Comparison of ENCODE assay signal across 22 mouse cellular contexts in genomic region chr13:43499731-43500482, GRCm38 (mm10). TPM values are rescaled to one million over a fixed set of nuclear protein-coding genes. Genes with fewer than 3 reads are reported as not detected.
DNase-seq lines count a peak whose midpoint lies in the region; ATAC-seq and TF ChIP-seq lines count a peak whose summit lies in the region.
"Had no signal": no experiment of that assay in that cellular context is flagged by ENCODE, and none has a peak within 500 bp of the region (broad histone marks: within the 10 kb centered on the region; RNA-seq: fewer than 3 reads in every experiment).

No protein-coding gene starts in this region.

- no peaks in the 10 kb centered on the region for H3K36me3 ChIP-seq in thymus, adult 2 months (ENCODE audit: control insufficient read depth, insufficient read depth, low read length)
- no peaks in the 10 kb centered on the region for H3K36me3 ChIP-seq in forebrain, embryonic 13.5 days (ENCODE audit: poor library complexity, severe bottlenecking)
- H3K36me3 ChIP-seq: embryonic facial prominence, embryonic 13.5 days; forebrain, embryonic 12.5 days; heart, embryonic 10.5 days; hindbrain, embryonic 12.5 days had no signal

- ATAC-seq in forebrain, embryonic 13.5 days = no peak
- ATAC-seq: hindbrain, embryonic 16.5 days; Patski had no signal

- TF ChIP-seq POLR2A in thymus, adult 2 months (IDR thresholded peaks at IDR 0.05; ENCODE audit: control insufficient read depth, extremely low read depth, insufficient read depth, low read length, poor library complexity) = no peak

- H3K4me2 ChIP-seq in forebrain, embryonic 13.5 days = no peak overlapping the region
- H3K4me2 ChIP-seq: embryonic facial prominence, embryonic 13.5 days; forebrain, embryonic 12.5 days; hindbrain, embryonic 12.5 days had no signal

- DNase-seq in gastrocnemius, adult 2 months = no peak
- no peak for DNase-seq in gastrocnemius, postnatal 25 days
- peak; percentile 70 for DNase-seq in kidney, adult 9 months
- no peak for DNase-seq in kidney, postnatal 25 days
- DNase-seq in thymus, postnatal 14 days = peak; percentile 33
- no peak for DNase-seq in thymus, adult 2 months
- DNase-seq in embryo, embryonic 11 days = no peak
- DNase-seq: adrenal gland, adult 8-10 months; adrenal gland, postnatal 36 days; cerebellum, adult 11 months; cerebellum, adult 9-10 months; cerebellum, postnatal 25 days; heart, adult 18-20 months; heart, postnatal 10 days; heart, postnatal 4 days had no signal

- TF ChIP-seq CTCF in gastrocnemius, adult 2 months (IDR thresholded peaks at IDR 0.05) = no peak
- no peak for TF ChIP-seq CTCF in thymus, adult 2 months (IDR thresholded peaks at IDR 0.05; ENCODE audit: borderline replicate concordance, control insufficient read depth, extremely low read depth, insufficient read depth, low read length, poor library complexity)

- peaks cover 8% of the 10 kb centered on the region for H3K4me1 ChIP-seq in thymus, adult 2 months (replicated peaks; ENCODE audit: control insufficient read depth, insufficient read depth, low read length)
- H3K4me1 ChIP-seq in forebrain, embryonic 13.5 days = peaks cover 14% of the 10 kb centered on the region

- no peaks in the 10 kb centered on the region for H3K9me3 ChIP-seq in forebrain, embryonic 13.5 days (replicated peaks)
- H3K9me3 ChIP-seq: heart, embryonic 10.5 days had no signal

- no peaks in the 10 kb centered on the region for H3K27me3 ChIP-seq in thymus, adult 2 months (ENCODE audit: control insufficient read depth, insufficient read depth, low read length)
- H3K27me3 ChIP-seq in forebrain, embryonic 13.5 days = no peaks in the 10 kb centered on the region
- H3K27me3 ChIP-seq: embryonic facial prominence, embryonic 13.5 days; forebrain, embryonic 12.5 days; hindbrain, embryonic 12.5 days; Patski had no signal

- intact Hi-C loops in gastrocnemius, adult 2 months (cut with DNase I) = no loop called here

- no peak overlapping the region for H3K9ac ChIP-seq in forebrain, embryonic 13.5 days
- H3K9ac ChIP-seq: embryonic facial prominence, embryonic 13.5 days; forebrain, embryonic 12.5 days; hindbrain, embryonic 12.5 days had no signal

- H3K27ac ChIP-seq in gastrocnemius, adult 2 months = peak overlapping the region; percentile 24; the same call in 1 of the 2 replicates
- no peak overlapping the region for H3K27ac ChIP-seq in thymus, adult 2 months (ENCODE audit: control insufficient read depth, insufficient read depth, low read length)
- H3K27ac ChIP-seq in forebrain, embryonic 13.5 days = no peak overlapping the region
- H3K27ac ChIP-seq: embryonic facial prominence, embryonic 13.5 days; forebrain, embryonic 12.5 days; heart, embryonic 10.5 days; hindbrain, embryonic 12.5 days had no signal

- H3K4me3 ChIP-seq in gastrocnemius, adult 2 months = no peak overlapping the region
- H3K4me3 ChIP-seq in thymus, adult 2 months (ENCODE audit: control insufficient read depth, insufficient read depth, low read length) = no peak overlapping the region
- H3K4me3 ChIP-seq in forebrain, embryonic 13.5 days = no peak overlapping the region
- H3K4me3 ChIP-seq: embryonic facial prominence, embryonic 13.5 days; forebrain, embryonic 12.5 days; heart, embryonic 10.5 days; hindbrain, embryonic 12.5 days had no signal

- 92% methylated on average over 7 of the region's 7 CpGs for WGBS in thymus, adult 2 months
- 68% methylated on average over 7 of the region's 7 CpGs for WGBS in forebrain, embryonic 13.5 days

RNA-seq across cellular contexts. Expression of gene Ranbp9, which starts 18.8 kb away (rescaled TPM):
- 10 to 100 TPM; 48.6 to 51.2 TPM for total RNA-seq in gastrocnemius, adult 2 months (2021)
- total RNA-seq in gastrocnemius, postnatal 25 days (2021) = 10 to 100 TPM; 34.0 to 38.1 TPM
- 26.7 and 35.6 TPM in 2 replicates for polyA plus RNA-seq in thymus, adult 2 months (2012; rRNA removed)
- polyA plus RNA-seq in forebrain, embryonic 13.5 days (2015; fragmentation: Nextera tagmentation; extraction: Ambion mirVana) = 12.4 and 12.7 TPM in 2 replicates

Comparison
In these comparisons a context has a peak if more than half of its experiments do, and no peak if none do; other contexts are left out.
1. DNase-seq: peak in kidney, adult 9 months (single experiment) and thymus, postnatal 14 days (single experiment); none in gastrocnemius, adult 2 months (single experiment), gastrocnemius, postnatal 25 days (single experiment), kidney, postnatal 25 days (0 of 2), thymus, adult 2 months (single experiment) and embryo, embryonic 11 days (single experiment).